Mouse (Mus musculus) urinary bladder, postnatal 4 days (tissue): ENCODE measurements around the gene Gdpd3.

Source experiments
- DNase-seq, 2 experiments: peaks; one replicate each; pipeline ENCODE4 v3.0.0; 2021 to 2022; ENCODE audit warnings: low spot score in 2 of 2

The Gdpd3 gene

DNA sequence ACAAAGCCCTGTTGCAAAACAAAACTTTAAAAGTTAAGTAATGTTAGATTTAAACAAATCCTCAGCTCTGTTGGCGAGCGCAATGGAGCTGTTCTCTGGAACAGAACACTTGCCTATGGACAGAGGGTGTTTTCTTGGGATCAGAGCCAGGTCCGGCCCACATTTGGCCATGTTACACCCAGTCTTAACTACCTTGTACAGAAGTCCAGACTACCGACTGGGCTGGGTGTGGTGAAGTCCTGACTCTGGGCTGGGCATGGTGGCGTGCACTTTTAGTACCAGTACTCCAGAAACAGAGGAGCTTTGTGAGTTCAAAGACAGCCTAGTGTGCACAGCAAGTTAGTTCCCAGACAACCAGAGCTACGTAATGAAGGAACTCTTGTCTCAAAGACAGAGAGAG, 40.8 kb downstream of the Gdpd3 start:
- no peak for DNase-seq

DNA sequence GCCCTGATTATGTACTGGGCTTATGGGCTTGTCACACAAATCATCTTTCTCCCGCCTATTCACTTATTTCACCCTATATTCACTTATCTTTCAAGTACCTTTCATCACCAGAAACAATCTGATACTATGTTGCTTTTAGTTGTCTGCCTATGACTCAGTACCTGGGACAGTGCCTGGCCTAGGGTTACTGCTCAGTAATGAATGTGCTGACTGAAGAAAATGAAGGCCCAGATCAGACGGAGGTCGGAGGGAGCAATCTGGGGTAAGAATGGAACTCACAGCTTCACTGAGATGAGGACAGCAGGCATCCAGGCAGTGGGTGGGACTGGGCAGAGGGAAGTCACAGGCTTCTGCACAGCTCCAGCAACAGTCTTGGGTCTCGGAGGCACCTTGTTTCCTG, 41.3 kb downstream of the Gdpd3 start:
- no peak for DNase-seq

DNA sequence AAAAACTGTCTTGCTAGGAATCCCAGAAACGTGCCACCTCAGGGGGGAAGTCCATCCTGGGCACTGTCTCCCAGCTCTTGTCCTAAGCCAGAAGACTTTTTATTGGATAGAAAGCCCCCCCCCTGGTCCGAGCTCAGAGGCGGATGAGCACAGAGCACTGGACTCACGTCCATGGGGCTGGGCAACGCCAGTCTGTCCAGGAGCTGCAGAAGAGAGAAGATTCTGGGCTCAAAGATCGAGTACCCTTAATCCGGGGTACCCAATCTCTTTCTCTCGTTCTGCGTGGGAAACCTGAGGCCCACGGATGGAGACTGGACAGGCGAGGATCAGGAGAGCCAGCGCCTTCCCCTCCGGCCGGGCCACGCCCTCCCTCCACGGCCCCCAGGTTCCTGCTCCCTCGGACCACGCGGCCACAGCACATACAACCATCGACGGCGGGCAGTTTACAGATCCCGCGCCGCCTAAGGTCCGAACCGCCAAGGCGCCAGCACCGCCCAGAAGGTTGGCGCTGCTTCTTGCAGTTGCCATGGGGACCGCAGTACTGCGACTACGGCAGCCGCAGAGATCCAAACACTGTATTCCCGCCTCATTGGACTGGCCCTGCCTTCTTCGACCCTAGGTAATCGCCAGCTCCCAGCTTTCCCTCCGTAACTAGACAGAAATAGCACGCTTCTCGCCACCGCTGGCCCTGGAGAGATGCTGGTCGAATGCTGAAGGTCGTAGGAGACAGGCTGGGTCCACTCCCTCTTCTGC, 42.7 kb downstream of the Gdpd3 start:
- DNase-seq: peak; percentile 85 to 87

DNA sequence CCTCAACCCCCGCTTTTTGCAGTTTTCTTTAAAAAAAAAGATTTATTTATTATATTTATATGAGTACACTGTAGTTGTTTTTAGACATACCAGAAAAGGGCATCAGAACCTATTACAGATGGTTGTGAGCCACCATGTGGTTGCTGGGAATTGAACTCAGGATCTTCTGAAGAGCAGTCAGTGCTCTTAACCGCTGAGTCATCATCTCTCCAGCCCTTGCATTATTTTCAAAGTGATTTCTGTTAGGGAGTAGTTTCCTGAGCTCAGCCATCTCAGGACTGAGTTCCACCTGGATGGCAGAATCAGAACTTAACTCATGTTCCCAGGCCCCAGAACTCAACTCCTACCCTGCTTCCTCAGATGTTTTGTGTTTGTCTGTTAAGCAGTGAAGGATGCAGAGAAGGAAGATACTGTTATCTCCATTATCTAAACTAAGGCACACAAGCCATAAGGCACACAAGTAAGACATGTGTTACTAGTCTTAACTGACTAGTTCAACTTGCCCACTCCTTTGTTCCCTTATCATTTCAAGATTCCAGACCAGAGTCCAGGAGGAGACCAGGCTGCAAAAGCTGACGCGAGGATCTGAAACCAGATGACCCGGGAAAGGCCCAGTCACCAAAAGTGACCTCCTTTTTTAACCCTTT, 43.7 kb downstream of the Gdpd3 start:
- DNase-seq: no peak

DNA sequence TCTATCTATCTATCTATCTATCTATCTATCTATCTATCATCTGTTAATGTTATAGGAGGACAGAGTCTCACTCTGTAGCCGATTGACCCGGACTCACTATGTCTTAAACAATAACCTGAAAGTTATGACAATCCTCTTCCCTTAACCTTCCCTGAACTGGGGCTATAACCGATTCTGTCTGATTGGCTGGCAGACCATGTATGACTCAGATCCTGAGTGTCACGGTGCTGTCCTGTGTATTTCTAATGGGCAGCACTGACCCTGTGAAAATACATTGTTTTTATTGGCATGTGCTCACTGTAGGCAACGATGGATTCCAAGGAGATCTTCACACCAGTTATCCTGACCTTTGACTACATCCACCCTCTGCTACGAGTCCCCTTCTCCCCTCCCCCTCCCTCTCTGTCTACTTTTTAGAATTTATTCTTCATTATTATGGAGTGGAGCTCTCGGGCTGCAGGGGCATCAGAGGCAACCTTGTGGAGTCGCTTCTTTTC, 49.6 kb downstream of the Gdpd3 start:
- no peak for DNase-seq

DNA sequence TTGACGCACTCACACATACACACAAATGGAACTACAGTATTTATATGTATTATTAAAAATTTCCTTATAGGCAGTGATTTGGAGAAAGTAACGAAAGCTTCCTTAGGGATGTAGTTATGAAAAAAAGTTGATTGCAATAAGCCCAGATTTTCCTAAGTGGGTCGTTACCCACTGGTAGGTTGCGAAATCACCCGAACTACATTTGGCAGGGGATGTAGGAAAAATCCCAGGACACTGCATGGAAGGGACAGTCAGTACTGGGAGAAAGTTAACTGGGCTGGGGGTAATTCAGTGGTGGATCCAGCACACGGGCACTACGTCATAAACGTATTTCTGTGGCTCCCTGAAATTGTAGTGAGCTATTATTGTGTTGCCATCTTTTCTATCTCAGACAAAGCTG, 50.4 kb downstream of the Gdpd3 start:
- no peak for DNase-seq

DNA sequence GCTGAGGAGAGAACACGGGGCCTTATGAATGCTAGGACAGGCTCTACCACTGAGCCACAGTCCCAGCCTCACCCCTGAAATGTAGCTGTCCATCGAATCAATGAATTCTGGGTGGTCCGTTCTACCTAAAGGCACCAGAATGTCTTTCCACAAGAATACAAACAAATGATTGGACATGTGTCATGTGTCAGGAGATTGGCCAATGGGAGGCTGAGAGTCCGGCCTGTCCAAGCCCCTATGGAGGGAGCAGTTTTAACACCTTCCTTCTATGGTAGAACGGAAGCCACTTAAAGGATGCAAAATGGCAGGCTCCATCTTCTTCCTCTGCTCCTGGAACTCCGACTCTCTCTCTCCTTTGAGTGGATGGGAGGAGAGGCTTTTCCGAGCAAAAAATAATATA, 51.5 kb downstream of the Gdpd3 start:
- DNase-seq: no peak

DNA sequence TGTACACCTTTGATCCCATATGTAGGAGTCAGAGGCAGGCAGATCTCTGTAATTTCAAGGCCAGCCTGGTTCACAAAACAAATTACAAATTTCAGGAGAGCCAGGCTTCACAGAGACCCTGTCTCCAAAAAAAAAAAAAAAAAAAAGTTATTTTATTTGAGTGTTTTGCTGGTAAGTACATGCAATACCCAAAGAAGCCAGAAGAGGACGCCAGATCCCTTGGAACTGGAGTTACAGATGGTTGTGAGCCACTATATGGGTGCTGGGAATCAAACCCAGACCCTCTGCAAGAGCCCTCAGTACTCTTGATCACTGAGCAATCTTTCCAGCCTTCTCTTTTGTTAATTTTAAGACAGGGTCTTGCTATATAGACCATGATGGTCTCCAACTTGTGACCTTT, 52.7 kb downstream of the Gdpd3 start:
- DNase-seq: no peak

DNA sequence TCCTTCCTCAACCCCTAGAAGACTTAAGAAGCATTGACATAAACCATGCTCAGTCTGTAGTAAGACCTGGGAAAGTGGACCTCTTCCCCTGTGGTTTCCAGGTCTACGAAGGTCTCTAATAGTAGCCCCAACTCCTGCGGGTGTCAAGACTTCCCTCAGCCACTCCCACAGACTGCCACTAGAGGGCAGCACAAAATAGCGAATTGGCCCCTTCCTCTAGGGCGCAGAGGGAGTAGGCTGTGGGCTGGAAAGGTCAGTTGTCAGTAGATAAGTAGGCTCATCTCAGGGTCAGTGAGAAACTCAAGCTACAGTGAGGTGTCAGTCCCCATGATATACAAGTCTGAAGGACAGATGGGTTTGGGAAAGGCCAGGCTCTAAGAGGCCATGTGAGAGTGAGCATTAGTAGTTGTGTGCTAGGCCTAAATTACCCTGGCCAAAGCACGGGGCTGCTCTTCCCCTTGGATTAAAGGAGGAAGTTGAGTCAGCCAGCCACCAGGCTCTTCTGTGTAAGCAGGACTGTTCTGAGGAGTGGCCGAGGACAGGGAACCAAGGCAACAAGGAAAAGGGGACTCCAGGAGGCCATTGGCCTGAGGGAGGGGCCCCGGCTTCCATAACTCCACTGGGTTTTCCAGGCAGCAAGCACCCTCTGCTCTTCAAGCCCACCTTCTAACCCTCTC, 55.8 kb downstream of the Gdpd3 start:
- peak; percentile 64 to 84 for DNase-seq

DNA sequence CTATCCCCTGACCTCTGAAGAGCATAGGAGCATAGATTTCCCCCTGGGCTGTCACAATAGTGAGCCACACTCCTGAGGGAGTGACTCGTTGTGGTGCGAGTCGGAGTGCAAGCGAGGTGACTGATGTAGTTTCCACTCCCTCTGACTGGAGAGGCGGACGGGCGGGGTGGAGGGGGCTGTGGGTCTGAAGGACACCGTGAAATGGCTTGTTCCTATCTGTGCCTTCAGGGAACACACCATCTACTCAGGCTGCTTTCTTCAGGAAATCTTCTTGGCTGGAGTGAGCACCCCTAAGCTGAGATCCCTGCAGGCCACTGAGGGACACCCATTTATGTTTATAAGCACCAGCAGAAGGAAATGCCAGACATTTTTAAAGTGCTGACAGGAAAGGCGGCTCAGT, 56.6 kb downstream of the Gdpd3 start:
- no peak for DNase-seq

DNA sequence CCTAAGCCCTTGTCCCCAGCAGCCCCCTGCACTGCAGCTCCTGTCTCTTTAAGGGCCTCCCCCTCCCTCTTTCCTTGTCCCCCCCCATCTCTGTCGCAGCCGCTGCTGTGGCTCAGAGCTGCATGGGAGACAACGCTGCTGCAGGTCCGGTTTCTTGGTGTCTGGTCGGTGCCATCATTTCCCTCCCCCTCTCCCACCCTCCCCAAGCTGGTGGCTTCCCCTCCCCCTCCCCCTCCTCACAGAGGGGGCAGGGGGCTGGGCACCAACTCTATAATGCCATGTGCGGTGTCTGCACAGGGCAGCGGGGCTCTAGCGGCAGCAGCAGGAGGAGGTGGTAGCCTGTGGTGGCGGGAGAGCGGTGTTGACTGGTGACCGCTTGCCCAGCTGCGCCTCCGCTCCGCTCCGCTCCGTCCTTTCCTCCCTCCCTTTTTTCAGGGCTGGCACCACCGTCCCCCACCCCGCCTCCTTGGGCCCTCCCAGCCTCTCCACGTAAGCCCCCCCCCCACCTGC, 57.1 kb downstream of the Gdpd3 start:
- DNase-seq: no peak

DNA sequence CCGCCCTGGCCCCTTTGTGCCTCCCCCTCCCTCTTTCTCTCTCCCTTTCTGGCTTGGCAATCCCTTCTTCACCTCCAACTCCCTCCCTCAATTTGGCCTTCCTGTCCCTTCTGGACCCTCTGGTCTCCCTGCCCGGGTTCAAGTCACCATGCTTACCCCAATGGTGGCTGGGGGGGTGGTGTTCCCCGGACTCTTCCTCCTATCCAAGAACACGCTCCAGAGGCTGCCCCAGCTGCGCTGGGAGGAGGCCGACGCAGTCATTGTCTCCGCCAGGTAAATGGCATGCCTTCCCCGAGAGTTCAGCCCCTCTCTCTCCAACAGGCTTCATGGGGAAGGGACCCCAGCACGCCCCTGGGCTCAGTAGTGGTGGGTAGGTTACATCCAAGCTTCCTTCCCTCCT, 57.8 kb downstream of the Gdpd3 start:
- no peak for DNase-seq
